Mouse (Mus musculus) spleen, adult 2 months (tissue): ENCODE results near the gene Rrp15.

Source experiments
- CTCF ChIP-seq: fragments of 200-500 bp; IDR thresholded peaks from 2 replicates; pipeline ENCODE4 v1.5.1; 2011; ENCODE audit warnings: mild to moderate bottlenecking, inconsistent platforms; ENCODE audit not compliant: insufficient read depth, insufficient read length, insufficient replicate concordance; ENCODE audit errors: extremely low read depth
- POLR2A ChIP-seq: fragments of 200-500 bp; IDR thresholded peaks from 2 replicates; pipeline ENCODE4 v1.6.1; 2011; ENCODE audit warnings: low read depth, low read length, inconsistent platforms

DNA sequence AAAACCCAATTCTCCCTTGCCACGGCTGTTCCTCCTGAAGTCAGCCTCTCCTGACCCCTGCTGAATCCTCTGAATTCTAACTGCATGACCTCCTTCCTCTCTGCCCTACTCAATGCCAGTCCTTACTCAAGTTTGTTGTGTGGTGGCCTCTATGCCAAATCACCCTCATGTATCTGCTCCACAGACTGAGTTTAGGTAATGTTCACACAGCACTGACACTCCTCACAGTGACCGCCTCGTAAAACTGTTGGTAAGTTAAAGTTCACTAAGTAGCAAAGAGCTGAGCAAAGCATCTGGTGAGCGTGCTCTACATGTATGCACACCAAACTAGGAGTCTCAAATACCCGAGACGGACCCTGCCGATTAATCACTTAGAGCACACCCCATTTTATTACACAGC, 23.0 kb downstream of the Rrp15 start:
- TF ChIP-seq CTCF, result no peak
- TF ChIP-seq POLR2A, result no peak
